In the genomic region with DNA sequence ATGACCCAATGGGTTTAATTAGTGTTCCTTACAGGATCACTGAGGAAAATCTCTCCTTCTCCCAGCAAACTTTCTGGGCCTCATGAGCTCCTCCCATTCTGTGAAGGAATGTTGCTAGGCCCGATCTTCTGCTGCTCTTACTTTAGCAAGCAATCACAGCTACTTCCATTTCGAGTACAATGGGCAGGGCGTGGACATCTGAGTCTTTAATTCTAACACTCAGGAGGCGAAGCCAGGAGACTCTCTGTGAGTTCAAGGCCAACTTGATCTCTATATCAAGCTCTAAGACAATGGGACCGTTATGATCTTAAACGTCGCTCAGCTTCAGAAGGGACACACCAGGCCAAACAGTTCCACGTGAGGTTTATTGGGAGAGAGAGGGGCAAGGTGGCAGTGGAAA, we compare ENCODE assay signal across 21 mouse cellular contexts. TPM values are rescaled to one million over a fixed set of nuclear protein-coding genes. Genes with fewer than 3 reads are reported as not detected.
"Had no signal": no experiment of that assay in that cellular context is flagged by ENCODE, and none has a peak within 500 bp of the region (broad histone marks: within the 10 kb centered on the region; RNA-seq: fewer than 3 reads in every experiment).

No protein-coding gene starts in this region.

- H3K27ac ChIP-seq: liver, embryonic 13.5 days; liver, embryonic 15.5 days; lung, embryonic 15.5 days; macrophage; midbrain, embryonic 13.5 days; midbrain, embryonic 15.5 days; neural tube, embryonic 12.5 days; stomach, embryonic 15.5 days; stomach, postnatal 0 days had no signal

- H3K36me3 ChIP-seq: midbrain, embryonic 15.5 days; neural tube, embryonic 12.5 days; stomach, embryonic 15.5 days had no signal

- H3K4me3 ChIP-seq: liver, embryonic 13.5 days; liver, embryonic 15.5 days; lung, embryonic 15.5 days; megakaryocyte, embryonic 14.5 days; midbrain, embryonic 13.5 days; midbrain, embryonic 15.5 days; neural tube, embryonic 12.5 days; stomach, embryonic 15.5 days had no signal

- ATAC-seq: liver, postnatal 0 days; midbrain, embryonic 13.5 days; midbrain, embryonic 15.5 days had no signal

- H3K4me1 ChIP-seq: liver, embryonic 13.5 days; liver, embryonic 15.5 days; lung, embryonic 15.5 days; megakaryocyte, embryonic 14.5 days; midbrain, embryonic 13.5 days; midbrain, embryonic 15.5 days; neural tube, embryonic 12.5 days; stomach, embryonic 15.5 days had no signal

- H3K9ac ChIP-seq: liver, embryonic 13.5 days; liver, embryonic 15.5 days; liver, postnatal 0 days; lung, embryonic 15.5 days; midbrain, embryonic 13.5 days; midbrain, embryonic 15.5 days; neural tube, embryonic 12.5 days; stomach, embryonic 15.5 days had no signal

- DNase-seq: liver, embryonic 13.5 days; liver, postnatal 0 days; lung, adult 2 months; lung, postnatal 14 days; right cerebral cortex, postnatal 14 days; right cerebral cortex, postnatal 4 days; thymus, adult 2 months; thymus, postnatal 25 days; thymus, postnatal 4 days had no signal

- H3K9me3 ChIP-seq: liver, embryonic 13.5 days; liver, embryonic 15.5 days; lung, embryonic 15.5 days; megakaryocyte, embryonic 14.5 days; midbrain, embryonic 13.5 days; midbrain, embryonic 15.5 days; neural tube, embryonic 12.5 days; stomach, embryonic 15.5 days had no signal

- H3K4me2 ChIP-seq: liver, embryonic 13.5 days; liver, embryonic 15.5 days; lung, embryonic 15.5 days; midbrain, embryonic 11.5 days; midbrain, embryonic 13.5 days; midbrain, embryonic 15.5 days; neural tube, embryonic 12.5 days; stomach, embryonic 15.5 days had no signal

- H3K27me3 ChIP-seq: liver, embryonic 13.5 days; liver, embryonic 15.5 days; lung, embryonic 15.5 days; midbrain, embryonic 13.5 days; midbrain, embryonic 15.5 days; neural tube, embryonic 12.5 days; stomach, embryonic 15.5 days had no signal

RNA-seq across cellular contexts. Expression of gene Sowahd, which starts 28.0 kb away (rescaled TPM):
- polyA plus RNA-seq: liver, embryonic 13.5 days; liver, postnatal 0 days; lung, adult 2 months; lung, embryonic 15.5 days; macrophage; midbrain, embryonic 11.5 days; midbrain, embryonic 13.5 days; midbrain, embryonic 15.5 days; neural tube, embryonic 12.5 days; neural tube, embryonic 14.5 days; urinary bladder, adult 2 months had no signal
